Mouse (Mus musculus): Measurements from ENCODE around the gene Gm20721. TPM values are rescaled to one million over a fixed set of nuclear protein-coding genes. Genes with fewer than 3 reads are reported as not detected.

The Gm20721 gene
- total RNA-seq, 2 experiments from 2014 or later = 3.5 to 4.2 TPM

DNA sequence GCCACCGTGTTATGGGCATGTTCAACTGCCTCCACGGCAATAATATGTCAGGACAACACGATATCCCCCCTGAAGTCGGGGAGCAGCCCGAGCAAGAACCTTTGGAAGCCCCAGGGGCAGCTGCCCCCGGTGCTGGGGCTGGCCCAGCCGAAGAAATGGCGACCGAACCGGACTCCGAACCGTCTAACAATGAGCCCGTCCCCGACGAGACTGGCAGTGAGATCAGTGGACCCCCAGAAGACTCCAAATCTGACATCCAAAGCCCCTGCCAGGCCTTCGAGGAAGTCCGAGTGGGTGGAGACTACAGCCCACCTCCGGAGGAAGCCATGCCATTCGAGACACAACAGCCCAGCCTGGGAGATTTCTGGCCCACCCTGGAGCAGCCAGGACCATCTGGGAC lies 48.7 kb downstream of the Gm20721 start:
- no peak for DNase-seq

DNA sequence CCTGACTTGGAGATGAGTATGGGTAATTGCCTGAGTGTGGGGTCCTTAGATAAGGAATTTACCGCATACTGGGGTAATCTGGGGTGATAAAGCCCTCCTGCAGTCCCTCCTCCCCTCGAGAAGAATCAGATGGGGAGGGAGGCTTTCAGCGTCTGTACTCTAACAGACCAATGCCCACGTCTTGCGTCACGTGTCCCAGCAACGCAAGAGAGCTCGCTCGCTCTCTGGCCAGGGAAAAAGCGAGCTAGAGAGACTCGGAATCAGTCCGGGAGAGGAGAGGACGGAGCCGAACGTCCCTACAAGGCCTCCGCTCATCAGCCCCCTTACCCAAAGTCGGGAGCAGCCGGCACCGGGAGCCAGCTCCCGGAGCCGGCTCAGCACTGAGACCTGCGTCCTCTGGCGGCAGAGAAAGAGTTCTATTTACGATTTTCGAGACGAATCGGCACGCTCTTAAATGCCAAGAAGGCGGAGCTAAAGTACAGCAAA lies 49.4 kb downstream of the Gm20721 start:
- DNase-seq = peak; percentile 57

DNA sequence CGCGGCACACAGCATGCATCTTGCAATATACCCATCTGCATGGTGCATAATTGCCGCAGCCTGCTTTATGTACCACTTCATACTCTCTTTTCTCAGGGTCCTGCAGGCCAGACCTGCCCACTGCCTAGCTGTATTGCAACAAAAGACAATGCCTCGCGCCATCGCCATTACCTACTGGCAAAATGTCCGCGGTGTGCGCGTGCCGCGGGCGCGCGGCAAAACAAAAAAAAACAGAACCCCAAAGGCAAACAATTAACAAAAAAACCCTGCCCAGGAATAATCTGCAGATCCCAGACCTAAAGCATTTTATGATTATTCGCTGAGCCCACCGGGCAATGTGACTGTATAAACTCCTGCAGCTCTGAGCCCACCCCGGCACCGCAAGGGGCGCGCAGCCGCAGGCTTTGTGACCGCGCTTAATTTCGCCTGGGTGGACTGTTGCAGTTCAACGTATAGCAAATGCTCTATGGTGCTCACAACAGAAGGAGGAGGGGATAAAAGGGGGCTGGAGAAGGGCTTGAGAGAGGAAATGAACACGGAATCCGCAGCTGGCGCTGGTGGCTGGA lies 50.5 kb downstream of the Gm20721 start:
- DNase-seq = no peak

DNA sequence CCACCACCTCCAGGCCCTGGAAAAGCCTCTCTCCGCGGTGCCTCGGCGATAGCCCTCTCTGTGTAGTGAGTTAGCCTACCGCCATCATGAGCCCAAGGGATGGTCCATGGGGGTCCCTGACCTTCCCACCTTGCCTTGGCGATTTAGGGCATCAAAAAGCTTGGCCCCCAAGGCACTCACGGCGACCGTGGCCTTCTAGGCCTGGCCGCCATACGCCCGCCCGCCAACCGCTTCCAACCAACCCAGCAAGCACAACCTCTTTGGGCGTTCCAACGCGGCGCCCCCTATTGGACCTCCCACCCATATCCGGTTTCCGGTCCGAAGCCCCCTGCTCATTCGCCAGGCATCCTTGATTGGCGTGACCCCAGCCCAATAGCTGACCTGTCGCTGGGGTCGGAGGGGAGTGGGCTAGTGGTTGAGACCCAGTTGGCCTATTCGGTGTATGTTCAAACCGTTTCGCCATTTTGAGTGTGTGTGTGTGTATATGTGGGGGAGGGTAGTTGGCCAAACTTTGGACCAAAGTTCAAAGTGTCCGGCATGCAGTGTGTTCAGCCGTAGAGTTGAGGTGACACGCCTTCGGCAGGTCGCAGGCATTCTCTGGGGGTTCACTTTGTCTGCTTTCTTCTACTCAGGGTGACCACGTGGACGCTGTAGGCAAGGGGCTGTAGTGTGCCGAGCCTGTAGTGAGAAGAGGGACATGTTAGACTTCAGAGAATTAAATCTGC lies 51.2 kb downstream of the Gm20721 start:
- peak; percentile 76 for DNase-seq

DNA sequence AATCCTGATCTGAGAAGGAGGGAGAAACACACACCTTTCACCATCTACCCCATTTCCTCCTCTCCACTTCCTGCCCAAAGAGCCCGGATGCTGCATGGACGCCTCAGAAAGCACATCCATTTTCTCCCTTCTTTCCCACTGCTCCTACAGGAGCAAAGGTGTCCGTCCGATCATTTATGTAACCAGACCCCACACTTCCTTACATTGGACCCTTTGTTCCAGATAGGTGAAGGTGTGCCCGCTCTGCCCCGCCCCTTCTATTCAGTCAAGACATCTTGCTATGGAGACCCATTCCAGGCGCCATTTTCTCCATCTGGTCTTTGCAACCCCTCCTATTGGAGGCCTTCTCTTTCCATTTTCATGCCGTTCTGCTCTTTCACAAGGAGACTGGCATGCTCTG lies 52.1 kb downstream of the Gm20721 start:
- DNase-seq = no peak

GRCm38 (mm10) chr2:174291662-174292030 lies 54.9 kb downstream of the Gm20721 start:
- no peak for DNase-seq

DNA sequence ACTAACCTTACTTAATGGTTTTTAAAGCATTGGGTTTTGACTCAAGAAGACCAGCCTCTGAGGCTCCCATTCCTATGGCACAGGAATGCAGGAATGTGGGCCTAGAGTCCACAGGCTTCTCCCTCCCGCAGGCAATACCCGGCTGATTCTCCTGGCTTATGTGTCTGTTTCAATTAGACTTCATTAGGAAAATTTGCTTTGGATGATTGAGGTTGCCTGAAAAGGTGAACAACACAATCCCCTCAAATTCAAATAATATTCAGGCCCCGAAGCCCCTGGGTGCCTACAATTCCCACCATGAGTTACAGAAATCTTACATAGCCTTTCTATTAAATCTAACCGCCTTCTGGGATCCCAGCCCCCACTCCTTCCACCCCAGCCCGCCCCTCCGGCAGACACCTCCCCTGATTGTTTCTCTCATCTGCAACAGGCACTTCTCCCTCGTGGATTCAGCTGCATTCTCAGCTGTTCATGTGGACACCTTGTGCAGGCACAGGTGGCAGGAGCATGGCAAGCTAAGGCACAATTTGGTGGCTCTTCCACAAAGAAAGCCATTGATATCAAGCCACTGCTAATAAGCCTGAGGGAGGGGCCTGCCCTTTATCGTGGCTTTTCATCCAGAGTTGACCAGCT lies 55.4 kb downstream of the Gm20721 start:
- no peak for DNase-seq

- DNase-seq = no peak
Measured at GRCm38 (mm10) chr2:174288673-174289430, 57.7 kb downstream of the Gm20721 start.

- no peak for DNase-seq
Measured at GRCm38 (mm10) chr2:174287921-174288320, 58.6 kb downstream of the Gm20721 start.

DNA sequence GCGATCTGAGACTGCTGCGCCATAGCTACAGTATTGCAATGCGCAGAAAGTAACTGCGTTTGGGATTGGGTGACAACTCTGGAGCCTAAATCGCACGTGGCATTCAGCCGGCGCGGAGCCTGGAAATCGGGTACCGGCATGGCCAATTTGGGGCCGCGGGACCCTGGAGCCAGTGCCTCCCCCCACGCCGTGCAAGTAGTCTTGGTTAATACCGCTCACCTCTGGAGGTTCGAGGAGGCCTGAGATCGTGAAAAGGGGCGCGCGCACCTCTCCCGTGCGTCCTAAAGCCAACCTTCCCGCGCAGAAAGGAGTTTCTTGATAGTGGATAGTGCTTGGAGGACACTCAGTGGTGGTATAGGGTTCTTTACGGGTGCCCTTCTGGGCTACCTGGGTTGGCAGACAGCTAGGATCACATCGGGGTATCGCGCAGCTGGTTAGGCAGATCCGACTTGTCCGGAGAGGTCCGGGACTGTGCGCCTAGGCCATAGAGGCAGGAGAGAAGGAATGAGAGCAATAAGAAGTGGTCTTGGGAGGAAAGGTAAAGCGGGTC lies 60.5 kb downstream of the Gm20721 start:
- DNase-seq = no peak

- DNase-seq = no peak
Measured at GRCm38 (mm10) chr2:174284807-174285457, 61.6 kb downstream of the Gm20721 start.

GRCm38 (mm10) chr2:174284011-174284410 lies 62.5 kb downstream of the Gm20721 start, which contains the start of gene Gnas:
Gene Gnas, plus strand, starts transcription at chr2:174284320.
- peak; percentile 61 for DNase-seq

GRCm38 (mm10) chr2:174283341-174283740 lies 63.2 kb downstream of the Gm20721 start:
- DNase-seq = no peak

Other genes starting within 250 kb of the Gm20721 start
- gene Npepl1, start 236.4 kb downstream of the Gm20721 start, total RNA-seq (2021) = 10 to 100 TPM; 65.4 to 71.4 TPM
- 1,000 to 10,000 TPM; 2,149 to 2,299 TPM for gene Gnas, start 62.4 kb downstream of the Gm20721 start, total RNA-seq (2021)
- gene Nelfcd, start 69.1 kb upstream of the Gm20721 start, total RNA-seq (2021) = 10 to 100 TPM; 37.3 to 39.1 TPM
- gene Ctsz, start 92.3 kb upstream of the Gm20721 start, total RNA-seq (2021) = 10 to 100 TPM; 50.7 to 73.8 TPM
- under 1 TPM in 1 of 2 experiments, not detected in 1; 0.43 TPM for gene Tubb1, start 104.0 kb upstream of the Gm20721 start, total RNA-seq (2021)
- 1,000 to 10,000 TPM in 1 of 2 experiments, 100 to 1,000 TPM in 1; 862 to 1,143 TPM for gene Atp5e, start 117.4 kb upstream of the Gm20721 start, total RNA-seq (2021)
- 10 to 100 TPM; 55.8 to 56.1 TPM for gene Prelid3b, start 126.4 kb upstream of the Gm20721 start, total RNA-seq (2021)